Mouse (Mus musculus) embryo, embryonic 10 days (tissue): Measurements from ENCODE around the gene H2-Q6.
A peak's percentile ranks its signal among the peaks of the same experiment; 100 is the strongest.
"Not testable (repeated sequence)": the region's sequence is repeated elsewhere in the genome, so short reads cannot be mapped to it uniquely, and the experiment has no call there.

Experiments used
- DNase-seq: peaks from one replicate; pipeline ENCODE4 v3.0.0-alpha.2; 2015; ENCODE audit warnings: low spot score

H2-Q6 gene

DNA sequence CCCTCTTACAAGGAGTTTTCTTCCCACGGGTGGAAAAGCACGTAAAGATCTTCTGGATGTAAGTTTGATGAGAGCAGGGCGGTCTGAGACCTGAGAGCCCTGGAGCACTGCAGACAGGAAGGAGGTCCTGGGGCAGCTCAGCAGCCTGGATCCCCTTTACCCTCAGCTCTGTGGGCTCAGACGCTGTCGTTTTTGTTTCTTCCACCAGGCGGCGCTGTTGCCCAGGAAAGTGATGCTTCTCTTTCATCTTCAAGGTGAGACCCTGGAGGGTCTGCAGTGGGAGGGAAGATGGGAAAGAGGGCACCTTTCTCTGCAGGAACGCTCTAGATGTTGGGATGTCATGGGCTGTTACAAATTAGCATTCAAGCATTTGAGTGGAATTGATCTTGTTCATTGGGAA, 10.2 kb downstream of the H2-Q6 start:
- peak; percentile 41 for DNase-seq

- not testable (repeated sequence) for DNase-seq
Observed at GRCm38 (mm10) chr17:35435577-35435976, 10.9 kb downstream of the H2-Q6 start.

- not testable (repeated sequence) for DNase-seq
Observed at GRCm38 (mm10) chr17:35437386-35437936, 12.8 kb downstream of the H2-Q6 start.

GRCm38 (mm10) chr17:35438395-35438794, 13.7 kb downstream of the H2-Q6 start:
- not testable (repeated sequence) for DNase-seq

DNA sequence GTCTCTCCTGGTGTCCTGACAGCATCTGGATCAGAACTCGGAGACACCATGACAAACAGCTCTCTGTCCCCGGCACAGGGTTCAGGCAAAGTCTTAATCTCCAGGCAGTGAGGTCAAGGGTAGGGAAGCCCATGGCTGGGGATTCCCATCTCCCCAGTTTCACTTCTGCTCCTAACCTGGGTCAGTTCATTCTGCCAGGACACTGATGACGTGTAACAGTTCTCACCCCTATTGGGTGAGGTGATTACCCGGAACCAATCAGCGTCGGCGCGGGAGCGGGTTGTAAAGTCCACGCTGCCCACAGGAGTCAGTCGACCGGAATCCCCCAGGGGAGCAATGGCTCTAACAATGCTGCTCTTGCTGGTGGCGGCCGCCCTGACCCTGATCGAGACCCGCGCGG, 14.2 kb downstream of the H2-Q6 start, which contains the start of gene H2-Q7:
TSS of gene H2-Q7 (plus strand) at position 271 of the 400 bp plus-strand sequence.
- peak; percentile 94 for DNase-seq

DNA sequence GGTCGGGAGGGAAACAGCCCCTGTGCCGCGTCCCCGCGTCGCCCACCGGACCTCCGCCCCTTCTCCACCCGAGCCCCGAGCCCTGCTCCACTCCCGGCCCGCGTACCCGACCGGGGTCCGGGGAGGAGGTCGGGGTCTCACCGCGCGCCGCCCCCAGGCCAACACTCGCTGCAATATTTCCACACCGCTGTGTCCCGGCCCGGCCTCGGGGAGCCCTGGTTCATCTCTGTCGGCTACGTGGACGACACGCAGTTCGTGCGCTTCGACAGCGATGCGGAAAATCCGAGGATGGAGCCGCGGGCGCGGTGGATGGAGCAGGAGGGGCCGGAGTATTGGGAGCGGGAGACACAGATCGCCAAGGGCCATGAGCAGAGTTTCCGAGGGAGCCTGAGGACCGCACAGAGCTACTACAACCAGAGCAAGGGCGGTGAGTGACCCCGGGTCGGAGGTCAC, 14.7 kb downstream of the H2-Q6 start:
- peak; percentile 33 for DNase-seq

- peak; percentile 7 for DNase-seq
Observed at GRCm38 (mm10) chr17:35439925-35440645, 15.4 kb downstream of the H2-Q6 start.

GRCm38 (mm10) chr17:35442376-35442775, 17.7 kb downstream of the H2-Q6 start:
- DNase-seq, result not testable (repeated sequence)

DNA sequence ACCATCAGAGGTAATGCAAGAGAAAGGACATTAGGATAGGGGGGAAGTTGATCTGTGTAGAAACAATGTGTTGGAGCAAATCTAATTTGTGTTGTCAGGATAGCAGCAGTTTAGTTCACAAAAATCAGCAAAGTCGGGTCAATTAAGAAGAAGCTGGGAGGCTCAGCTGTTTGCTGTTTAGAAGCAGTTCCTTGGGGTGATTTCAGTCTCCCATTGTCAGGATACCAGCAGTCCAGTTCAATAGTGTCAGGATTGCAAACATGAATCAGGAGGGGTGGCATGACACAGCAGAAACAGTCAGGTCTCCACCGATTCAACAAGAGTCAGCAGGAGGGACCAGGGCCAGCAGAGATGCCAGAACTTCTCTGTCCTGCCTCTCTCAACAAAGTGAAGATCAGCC, 19.9 kb downstream of the H2-Q6 start:
- DNase-seq, result not testable (repeated sequence)

DNA sequence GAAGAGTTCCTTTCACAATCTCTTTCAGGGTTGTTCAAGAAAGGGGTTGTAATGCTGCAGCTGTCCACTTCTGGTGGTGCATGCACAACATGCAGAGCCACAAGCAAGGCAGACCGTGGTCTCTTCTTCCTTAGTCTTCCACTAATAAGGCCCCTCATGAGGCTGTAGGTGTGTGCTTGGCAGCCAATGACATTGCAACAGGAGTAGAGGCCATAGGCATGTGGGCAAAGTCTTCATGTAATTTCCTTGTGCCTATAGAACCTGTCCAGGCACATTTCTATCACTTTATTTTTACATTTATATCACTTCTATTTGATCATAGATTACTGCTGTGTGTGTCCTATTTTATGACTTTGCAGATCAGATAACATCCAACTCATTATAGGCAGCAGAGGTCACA, 33.6 kb downstream of the H2-Q6 start:
- DNase-seq, result not testable (repeated sequence)

GRCm38 (mm10) chr17:35460513-35461341, 36.1 kb downstream of the H2-Q6 start:
- not testable (repeated sequence) for DNase-seq

- DNase-seq, result peak; percentile 35
Observed at GRCm38 (mm10) chr17:35465651-35466050, 41.0 kb downstream of the H2-Q6 start.

DNA sequence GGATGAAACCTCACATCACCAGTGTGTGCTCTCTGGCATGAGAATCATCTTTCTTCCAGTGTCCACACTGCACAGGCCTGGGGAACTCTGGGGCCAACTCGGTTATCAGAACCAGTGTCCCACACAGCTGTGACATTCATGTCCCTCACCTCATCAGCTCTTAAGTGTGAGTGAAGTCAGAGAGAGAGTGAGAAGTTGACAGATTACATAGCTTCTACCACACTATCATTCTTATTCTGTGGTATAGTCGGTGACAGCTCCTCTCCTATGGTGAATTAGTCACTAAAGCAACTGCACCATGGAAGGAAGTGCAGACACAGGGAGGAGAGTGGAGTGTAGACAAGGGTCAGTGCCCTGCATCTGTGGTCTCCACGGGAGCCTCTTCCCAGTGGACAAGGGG, 44.3 kb downstream of the H2-Q6 start:
- not testable (repeated sequence) for DNase-seq

GRCm38 (mm10) chr17:35469842-35470751, 45.4 kb downstream of the H2-Q6 start, which contains the start of gene H2-Q10:
Gene H2-Q10, plus strand, starts transcription at chr17:35470089.
- DNase-seq, result peak; percentile 24
